Mouse (Mus musculus) left cerebral cortex, postnatal 10 days (tissue): ENCODE results near the gene Pim2. TPM values are rescaled to one million over a fixed set of nuclear protein-coding genes. Genes with fewer than 3 reads are reported as not detected.

Source experiments
- DNase-seq, 2 experiments: peaks; one replicate each; pipeline ENCODE4 v3.0.0; 2021 to 2022; ENCODE audit warnings: low spot score in 2 of 2, mixed read lengths in 1 of 2; ENCODE audit errors: extremely low spot score in 1 of 2
- intact Hi-C: fragments of 180-260 bp; cut with DNase I; formaldehyde crosslinking; loops from one replicate; pipeline ENCODE4 v1.15.1; 2025
- total RNA-seq, 2 experiments: library from RNA; stranded (reverse); gene quantifications; 2 replicates each; pipeline ENCODE4 v1.2.3; 2021

The Pim2 gene
- 10 to 100 TPM; 43.7 to 44.9 TPM for total RNA-seq

- intact Hi-C loops = no loop called here
- DNase-seq = peak; percentile 83 to 89
These were observed at the start of gene Pim2 for GRCm38 (mm10) chrX:7878007-7878419. TSS of gene Pim2 (plus strand) at chrX:7878262.

GRCm38 (mm10) chrX:7837146-7837545 lies 40.9 kb upstream of the Pim2 start:
- intact Hi-C loops = no loop called here
- DNase-seq = no peak

GRCm38 (mm10) chrX:7840842-7841162 lies 37.3 kb upstream of the Pim2 start:
- DNase-seq = no peak
- intact Hi-C loops = no loop called here

- peak; percentile 92 to 96 for DNase-seq
- intact Hi-C loops = no loop called here
These were observed 36.6 kb upstream of the Pim2 start, which contains the start of gene Otud5 for GRCm38 (mm10) chrX:7841163-7842162. TSS of gene Otud5 (plus strand) at chrX:7841364.

- intact Hi-C loops = no loop called here
- peak in 1 of 2 experiments; percentile 58 for DNase-seq
These were observed 35.7 kb upstream of the Pim2 start for GRCm38 (mm10) chrX:7842318-7842717.

- intact Hi-C loops = no loop called here
- DNase-seq = peak in 1 of 2 experiments; percentile 15
These were observed 30.2 kb upstream of the Pim2 start for GRCm38 (mm10) chrX:7847845-7848244.

GRCm38 (mm10) chrX:7854578-7854977 lies 23.5 kb upstream of the Pim2 start:
- peak; percentile 5 to 44 for DNase-seq
- intact Hi-C loops = no loop called here

GRCm38 (mm10) chrX:7859191-7859753 lies 18.8 kb upstream of the Pim2 start:
- DNase-seq = no peak
- intact Hi-C loops = no loop called here

GRCm38 (mm10) chrX:7863181-7863580 lies 14.9 kb upstream of the Pim2 start:
- intact Hi-C loops = no loop called here
- DNase-seq = no peak

- intact Hi-C loops = no loop called here
These were observed 13.5 kb upstream of the Pim2 start for GRCm38 (mm10) chrX:7864551-7864950.

GRCm38 (mm10) chrX:7865343-7865742 lies 12.7 kb upstream of the Pim2 start:
- intact Hi-C loops = no loop called here
- DNase-seq = no peak

More at GRCm38 (mm10) chrX:7864551-7864950, 13.5 kb upstream of the Pim2 start:
- DNase-seq = no peak

GRCm38 (mm10) chrX:7865786-7866185 lies 12.3 kb upstream of the Pim2 start:
- DNase-seq = no peak
- intact Hi-C loops = no loop called here

GRCm38 (mm10) chrX:7867141-7867540 lies 10.9 kb upstream of the Pim2 start:
- intact Hi-C loops = no loop called here
- DNase-seq = no peak

- DNase-seq = no peak
- intact Hi-C loops = no loop called here
These were observed 9.6 kb upstream of the Pim2 start for GRCm38 (mm10) chrX:7868506-7868905.

GRCm38 (mm10) chrX:7869826-7870225 lies 8.2 kb upstream of the Pim2 start:
- intact Hi-C loops = no loop called here
- DNase-seq = no peak

- intact Hi-C loops = no loop called here
These were observed 433 bp downstream of the Pim2 start for GRCm38 (mm10) chrX:7878495-7878894.

GRCm38 (mm10) chrX:7879819-7880218 lies 1.8 kb downstream of the Pim2 start:
- intact Hi-C loops = no loop called here
- peak; percentile 46 to 74 for DNase-seq

More at GRCm38 (mm10) chrX:7878495-7878894, 433 bp downstream of the Pim2 start:
- DNase-seq = peak in 1 of 2 experiments; percentile 39

GRCm38 (mm10) chrX:7883841-7884567 lies 5.9 kb downstream of the Pim2 start, which contains the start of gene Slc35a2:
TSS of gene Slc35a2 (plus strand) at chrX:7884028.
- intact Hi-C loops = no loop called here
- peak; percentile 73 to 86 for DNase-seq

GRCm38 (mm10) chrX:7898211-7898610 lies 20.1 kb downstream of the Pim2 start:
- no peak for DNase-seq
- intact Hi-C loops = no loop called here
